Mouse (Mus musculus): Measurements from ENCODE around the gene Irx2. TPM values are rescaled to one million over a fixed set of nuclear protein-coding genes. Genes with fewer than 3 reads are reported as not detected.

The Irx2 gene
- polyA plus RNA-seq (2017; shearing (Covaris generic)) = not detected

DNA sequence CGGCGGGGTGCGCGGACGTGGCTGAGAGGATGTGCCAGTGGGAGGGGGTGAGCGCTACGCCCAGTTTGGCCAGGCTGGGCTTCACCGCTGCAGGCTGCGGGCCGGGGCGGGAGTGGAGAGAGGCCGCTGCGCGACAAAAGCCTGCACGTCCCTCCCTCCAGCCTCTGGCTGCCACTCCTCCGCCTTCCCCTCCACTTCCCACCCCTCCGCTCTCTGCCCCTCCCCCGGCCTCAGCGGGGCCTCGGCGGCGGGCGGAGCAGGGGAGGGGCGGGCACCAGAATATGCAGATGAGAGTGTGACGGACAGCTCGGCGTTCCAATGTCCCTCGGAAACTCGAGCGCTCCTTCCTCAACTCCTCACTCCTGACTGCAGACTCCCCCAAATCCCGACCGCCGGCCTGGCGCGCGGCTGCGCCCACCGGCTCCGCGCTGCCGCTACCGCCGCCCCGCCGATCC, at the start of gene Irx2:
Gene Irx2 (plus strand): TSS at position 359 of the 455 bp plus-strand sequence.

All from CD4-positive, CD25-positive, alpha-beta regulatory T cell, adult 9 weeks (primary cell).